Mouse (Mus musculus) T-helper 2 cell (primary cell): ENCODE data around the gene Coq8b.
"Not testable (repeated sequence)": the region's sequence is repeated elsewhere in the genome, so short reads cannot be mapped to it uniquely, and the experiment has no call there.

Source experiments
- in situ Hi-C: fragments of 300-600 bp; cut with MboI, MseI; formaldehyde crosslinking; loops from one replicate; pipeline ENCODE4 v1.15.1; 2025; ENCODE audit warnings: high pct_unique_total_duplicates

Coq8b gene

GRCm38 (mm10) chr7:27228281-27228821, 4.5 kb upstream of the Coq8b start, which contains the start of gene Itpkc:
Gene Itpkc (minus strand): TSS chr7:27228661.
- in situ Hi-C loops, result loop anchor here (5.0 kb wide), 1 partner anchor 36 kb away; no protein-coding TSS in a partner anchor

GRCm38 (mm10) chr7:27228865-27229264, 4.0 kb upstream of the Coq8b start:
- in situ Hi-C loops, result loop anchor here (5.0 kb wide), 1 partner anchor 37 kb away; no protein-coding TSS in a partner anchor

DNA sequence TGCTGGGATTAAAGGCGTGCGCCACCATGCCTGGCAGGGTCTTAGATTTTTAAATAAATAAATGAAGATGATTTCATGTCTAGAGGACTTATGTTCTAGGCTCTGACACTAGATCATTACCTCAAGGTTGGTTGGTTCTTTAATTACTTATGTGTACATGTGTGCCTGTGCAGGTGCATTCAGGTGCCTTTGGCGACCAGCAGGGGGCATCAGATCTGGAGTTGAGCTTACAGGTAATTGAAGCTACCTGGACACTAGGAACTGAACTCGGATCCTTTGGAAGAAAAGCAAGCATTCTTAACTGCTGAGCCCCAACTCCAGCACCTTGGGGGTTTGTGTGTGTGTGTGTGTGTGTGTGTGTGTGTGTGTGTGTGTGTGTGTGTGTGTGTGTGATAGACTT, 2.0 kb upstream of the Coq8b start:
- in situ Hi-C loops, result loop anchor here (10.0 kb wide), 1 partner anchor 56 kb away; the partner anchor contains the start of gene Rab4b

DNA sequence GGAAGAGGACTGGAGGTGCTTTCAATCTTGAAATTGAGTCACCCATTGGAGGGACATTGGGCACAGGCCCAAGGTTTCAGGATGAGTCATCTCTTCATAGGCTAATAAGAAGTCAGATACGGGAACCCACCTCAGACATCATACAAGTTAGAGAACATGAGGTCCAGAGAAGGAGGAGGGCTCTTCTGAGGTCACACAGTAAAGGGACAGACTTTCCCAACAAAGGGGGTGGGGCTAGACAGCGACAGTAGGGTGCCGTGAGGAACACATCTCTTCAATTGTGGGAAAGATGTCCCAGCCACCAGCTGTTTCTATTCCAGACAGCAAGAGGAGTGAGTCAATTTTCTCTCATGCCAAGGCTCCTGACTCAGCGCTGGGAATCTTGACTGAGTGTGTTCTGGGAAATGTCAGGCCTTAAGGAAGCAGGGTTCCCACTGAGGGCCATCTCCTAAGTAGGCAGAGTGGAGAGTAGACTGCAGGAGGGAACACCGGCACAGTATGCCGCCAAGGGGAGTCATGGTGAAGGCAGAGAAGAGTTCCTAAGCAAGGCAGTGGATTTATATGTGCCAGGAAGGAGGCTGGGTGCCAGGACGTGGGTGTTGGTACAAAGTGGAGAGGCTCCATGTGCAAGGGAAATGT, 1.0 kb upstream of the Coq8b start:
- in situ Hi-C loops, result loop anchor here (10.0 kb wide), 1 partner anchor 57 kb away; the partner anchor contains the start of gene Rab4b

DNA sequence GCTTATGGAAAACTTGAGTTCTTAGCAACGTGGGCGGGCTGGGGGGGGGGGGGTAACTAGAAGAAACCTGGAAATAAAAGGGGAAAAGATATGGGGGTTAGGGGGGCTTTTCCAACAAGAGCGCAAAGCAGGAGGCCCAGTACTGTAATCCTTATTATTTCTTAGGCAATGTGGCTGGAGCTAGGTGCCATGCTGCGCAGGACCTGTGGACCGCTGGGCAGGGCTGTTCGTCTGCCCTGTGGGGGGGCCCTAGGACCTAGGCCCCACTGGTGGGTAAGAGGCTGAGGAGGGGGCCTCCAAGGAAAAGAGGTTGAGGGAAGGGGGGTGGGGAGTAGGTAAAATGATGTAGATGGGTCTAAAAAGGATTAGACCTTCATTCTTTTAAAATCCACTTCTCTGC, 477 bp downstream of the Coq8b start:
- in situ Hi-C loops, result loop anchor here (10.0 kb wide), 1 partner anchor 58 kb away; the partner anchor contains the start of gene Rab4b

DNA sequence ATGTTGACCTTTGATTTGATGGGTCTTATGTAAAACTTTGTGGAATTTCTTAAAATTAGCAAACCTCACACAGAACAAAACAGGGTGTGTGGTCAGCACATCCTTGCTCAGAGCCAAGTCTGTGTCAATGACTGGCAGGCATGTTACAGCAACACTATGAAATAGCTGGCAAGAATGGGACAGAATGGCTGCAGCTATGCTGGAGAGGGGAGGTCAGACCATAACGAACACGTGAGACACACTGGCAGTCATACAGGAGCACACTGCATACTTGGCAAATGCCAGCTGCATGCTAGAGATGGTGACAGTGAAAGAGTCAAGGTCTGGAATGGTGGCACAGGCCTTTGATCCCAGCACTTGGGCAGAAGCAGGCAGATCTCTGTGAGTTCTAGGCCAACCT, 2.9 kb downstream of the Coq8b start:
- in situ Hi-C loops, result loop anchor here (10.0 kb wide), 1 partner anchor 61 kb away; the partner anchor contains the start of gene Rab4b

- in situ Hi-C loops, result loop anchor here (10.0 kb wide), 1 partner anchor 63 kb away; the partner anchor contains the start of gene Rab4b
Observed at GRCm38 (mm10) chr7:27237527-27237926, 4.7 kb downstream of the Coq8b start.

DNA sequence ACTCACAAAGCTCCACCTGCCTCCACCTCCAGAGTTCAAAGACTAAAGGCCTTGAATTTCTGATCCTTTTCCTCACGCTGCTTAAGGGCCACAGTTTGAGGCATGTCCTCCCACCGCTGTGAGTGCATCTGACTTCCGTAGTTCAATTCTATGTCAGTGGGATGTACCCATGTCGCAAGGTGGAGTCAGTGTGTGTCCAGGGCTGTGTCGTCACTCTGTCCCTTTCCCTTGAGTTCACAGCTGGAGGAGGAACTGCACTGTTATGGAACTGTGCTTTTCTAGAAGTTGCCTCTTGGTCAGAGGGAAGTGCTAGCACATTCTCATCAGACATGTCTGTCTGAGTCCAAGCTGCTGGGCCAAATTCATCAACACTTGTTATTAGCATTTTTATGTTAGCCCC, 5.7 kb downstream of the Coq8b start:
- in situ Hi-C loops, result loop anchor here (10.0 kb wide), 1 partner anchor 64 kb away; the partner anchor contains the start of gene Rab4b

DNA sequence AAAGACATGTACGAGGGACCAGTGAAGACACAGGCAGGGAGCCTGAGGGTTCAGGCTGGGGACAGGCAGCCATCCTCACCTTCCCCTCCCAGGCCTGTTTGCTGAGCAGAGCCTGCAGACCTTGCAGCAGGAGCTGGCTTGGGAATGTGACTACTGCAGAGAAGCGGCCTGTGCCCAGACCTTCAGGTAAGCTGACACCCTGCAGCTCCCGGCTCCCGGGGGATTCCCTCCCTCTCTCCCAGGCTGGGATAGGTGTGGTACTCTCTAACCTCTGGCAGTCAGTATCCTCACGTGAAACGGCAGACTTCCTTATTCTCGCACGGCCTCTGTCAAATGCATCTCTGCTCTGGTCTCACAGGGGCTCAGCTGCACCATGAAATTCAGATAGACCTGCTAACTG, 10.4 kb downstream of the Coq8b start:
- in situ Hi-C loops, result no loop called here

DNA sequence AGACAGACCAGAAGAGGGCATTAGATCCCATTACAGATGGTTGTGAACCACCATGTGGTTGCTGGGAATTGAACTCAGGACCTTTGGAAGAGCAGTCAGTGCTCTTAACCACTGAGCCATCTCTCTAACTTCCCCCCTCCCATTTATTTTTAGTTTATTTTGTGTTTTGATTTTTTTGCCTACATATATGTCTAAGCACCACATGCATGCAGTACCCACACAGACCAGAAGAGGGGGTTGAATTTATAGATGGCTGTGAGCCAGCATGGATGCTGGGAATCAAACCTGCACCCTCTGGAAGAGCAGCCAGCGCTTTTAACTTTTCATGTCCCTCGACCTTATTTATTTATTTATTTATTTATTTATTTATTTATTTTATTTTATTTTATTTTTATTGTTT, 11.3 kb downstream of the Coq8b start:
- in situ Hi-C loops, result not testable (repeated sequence)

DNA sequence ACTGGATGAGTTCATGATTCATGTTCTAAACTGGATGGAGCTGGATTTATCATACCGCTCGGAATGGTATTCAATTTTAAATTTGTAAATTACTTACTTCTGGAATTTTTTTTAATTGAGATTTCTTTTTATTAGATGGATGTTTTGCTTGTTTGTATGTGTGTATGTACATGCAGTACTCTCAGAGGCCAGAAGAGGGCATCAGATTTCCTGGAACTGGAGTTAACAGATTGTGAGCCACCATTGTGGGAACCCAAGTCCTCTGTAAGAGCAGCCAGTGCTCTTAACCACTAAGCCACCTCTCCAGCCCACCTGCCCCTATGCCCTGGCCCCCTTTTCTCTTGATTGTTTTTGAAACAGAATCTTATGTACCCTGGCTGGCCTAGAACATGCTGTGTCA, 16.3 kb downstream of the Coq8b start:
- in situ Hi-C loops, result no loop called here

GRCm38 (mm10) chr7:27249928-27250327, 17.1 kb downstream of the Coq8b start:
- in situ Hi-C loops, result no loop called here

GRCm38 (mm10) chr7:27251946-27252345, 19.1 kb downstream of the Coq8b start:
- in situ Hi-C loops, result no loop called here

DNA sequence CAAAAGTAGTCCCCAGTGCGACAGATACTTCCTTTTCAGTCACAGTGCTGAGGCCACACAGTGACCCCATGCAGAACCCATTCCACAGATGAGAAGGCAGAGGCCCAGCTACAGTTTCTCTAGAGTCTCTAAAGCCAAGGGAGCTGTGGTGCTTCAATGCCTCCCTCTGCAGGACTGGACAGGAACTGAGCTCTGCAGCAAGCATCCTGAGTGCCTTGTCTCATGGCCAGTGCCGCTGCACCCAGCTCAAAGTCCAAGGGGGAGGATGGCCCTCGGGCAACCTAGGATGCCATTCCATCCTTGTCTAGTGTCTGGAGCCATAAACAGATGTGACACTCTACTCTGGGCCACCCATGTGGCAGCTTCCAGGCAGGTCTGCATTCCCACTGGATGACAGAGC, 22.9 kb downstream of the Coq8b start:
- in situ Hi-C loops, result loop anchor here (5.0 kb wide), 1 partner anchor 98 kb away; no protein-coding TSS in a partner anchor

DNA sequence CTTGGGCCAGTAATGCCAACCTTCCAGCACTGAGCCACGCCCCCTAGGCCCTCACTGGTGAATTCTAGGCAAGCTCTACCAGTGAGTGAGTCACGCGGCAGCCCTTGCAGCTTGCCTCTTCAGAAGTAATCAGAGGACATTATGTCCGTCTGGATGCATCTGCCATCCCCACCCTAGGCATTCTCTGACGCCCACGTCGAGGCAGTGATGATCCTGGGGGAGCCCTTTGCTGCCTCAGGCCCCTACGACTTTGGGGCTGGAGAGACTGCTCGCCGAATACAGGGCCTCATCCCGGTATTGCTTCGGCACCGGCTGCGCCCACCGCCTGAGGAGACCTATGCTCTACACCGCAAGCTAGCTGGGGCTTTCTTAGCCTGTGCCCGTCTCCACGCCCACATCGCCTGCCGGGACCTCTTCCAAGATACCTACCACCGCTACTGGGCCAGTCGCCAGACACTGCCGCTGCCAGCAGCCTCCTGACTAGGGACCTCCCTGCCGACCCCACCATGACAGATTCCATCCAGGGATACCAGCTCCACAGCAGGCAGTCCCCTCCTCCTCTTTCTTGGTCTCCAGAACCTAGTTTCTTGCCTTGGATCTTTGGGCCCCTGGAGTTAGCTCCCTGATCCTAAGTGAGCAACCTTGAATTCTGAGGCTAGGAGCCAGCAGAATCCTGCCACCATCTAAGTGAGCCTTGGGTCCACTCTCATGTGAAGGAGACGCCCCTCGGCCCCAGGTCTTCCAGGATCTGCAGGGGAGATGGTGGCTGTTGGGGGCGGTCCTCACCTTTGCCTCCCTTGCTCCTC, 24.4 kb downstream of the Coq8b start:
- in situ Hi-C loops, result loop anchor here (5.0 kb wide), 1 partner anchor 100 kb away; no protein-coding TSS in a partner anchor

DNA sequence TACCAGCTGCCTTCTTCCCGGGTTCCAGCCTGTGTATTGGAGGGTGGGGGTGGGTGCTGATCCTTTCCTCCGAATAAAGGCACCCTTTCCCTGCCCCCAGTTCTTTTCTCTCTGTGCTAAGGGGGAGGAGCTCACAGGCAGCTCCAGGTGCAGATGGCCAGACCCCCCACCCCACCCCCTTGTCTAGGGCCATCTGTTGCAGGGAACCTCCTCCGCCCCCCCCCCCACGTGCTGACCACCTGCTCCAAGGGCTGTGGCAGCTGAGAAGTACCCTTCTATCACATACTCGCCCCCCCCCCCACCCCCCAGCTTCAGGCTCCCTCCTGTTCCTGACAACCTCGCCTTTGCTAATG, 25.0 kb downstream of the Coq8b start:
- in situ Hi-C loops, result loop anchor here (5.0 kb wide), 1 partner anchor 101 kb away; no protein-coding TSS in a partner anchor

DNA sequence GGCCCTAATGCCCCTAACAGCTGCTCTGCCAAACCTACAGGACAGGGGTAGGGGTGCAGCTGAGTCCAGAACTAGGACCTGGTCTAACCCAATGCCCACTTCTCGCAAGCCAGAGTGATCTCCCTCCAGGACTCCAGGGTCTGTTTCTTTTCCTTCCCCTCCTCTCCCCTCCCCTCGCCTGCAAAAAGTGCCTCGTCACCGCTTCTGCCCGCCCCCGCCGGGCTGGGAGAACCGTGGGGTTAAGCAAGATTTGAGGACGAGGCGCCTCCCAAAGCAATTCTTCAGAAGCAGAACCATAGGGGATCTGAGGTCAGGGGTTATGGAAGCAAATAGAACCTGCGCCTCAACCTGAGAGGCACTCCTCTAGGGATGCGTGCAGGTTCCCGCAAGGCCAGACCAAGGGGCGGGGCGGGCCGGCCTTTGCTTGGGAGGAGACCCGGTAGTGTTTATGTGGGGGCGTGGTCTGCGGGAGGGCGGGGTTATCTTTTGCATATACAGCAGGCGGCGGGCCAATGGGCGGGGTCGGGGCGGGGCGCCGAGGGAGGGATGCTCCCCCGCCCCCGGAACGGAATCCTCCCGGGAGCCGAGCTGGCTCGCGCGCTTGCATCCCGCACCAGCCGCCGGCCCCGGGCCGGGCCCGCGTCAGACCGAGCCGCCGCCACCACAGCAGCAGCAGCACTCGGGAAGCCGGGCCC, 25.5 kb downstream of the Coq8b start, which contains the start of gene Numbl:
Numbl (plus strand) TSS at position 229 of the 695 bp plus-strand sequence.
- in situ Hi-C loops, result loop anchor here (5.0 kb wide), 1 partner anchor 101 kb away; no protein-coding TSS in a partner anchor

GRCm38 (mm10) chr7:27259271-27259721, 26.5 kb downstream of the Coq8b start:
- in situ Hi-C loops, result loop anchor here (5.0 kb wide), 1 partner anchor 102 kb away; no protein-coding TSS in a partner anchor

DNA sequence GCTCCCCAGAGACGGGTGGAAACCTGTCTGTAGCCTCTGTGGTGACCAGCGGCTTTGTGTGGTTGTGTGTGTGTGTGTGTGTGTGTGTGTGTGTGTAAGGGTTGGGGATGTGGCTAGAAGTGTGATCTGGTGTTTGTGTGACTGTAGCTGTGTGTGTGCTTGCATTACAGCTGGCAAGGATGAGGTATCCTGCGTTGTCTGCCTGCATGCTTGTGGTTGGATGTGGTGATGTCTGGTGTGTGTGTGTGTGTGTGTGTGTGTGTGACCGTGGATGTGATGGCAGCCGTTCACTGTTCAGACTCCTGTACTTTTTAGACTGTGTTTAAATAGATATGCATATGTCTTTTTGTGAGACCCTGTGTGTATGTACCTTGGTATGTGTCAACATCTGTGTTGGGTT, 26.9 kb downstream of the Coq8b start:
- in situ Hi-C loops, result loop anchor here (5.0 kb wide), 1 partner anchor 102 kb away; no protein-coding TSS in a partner anchor

DNA sequence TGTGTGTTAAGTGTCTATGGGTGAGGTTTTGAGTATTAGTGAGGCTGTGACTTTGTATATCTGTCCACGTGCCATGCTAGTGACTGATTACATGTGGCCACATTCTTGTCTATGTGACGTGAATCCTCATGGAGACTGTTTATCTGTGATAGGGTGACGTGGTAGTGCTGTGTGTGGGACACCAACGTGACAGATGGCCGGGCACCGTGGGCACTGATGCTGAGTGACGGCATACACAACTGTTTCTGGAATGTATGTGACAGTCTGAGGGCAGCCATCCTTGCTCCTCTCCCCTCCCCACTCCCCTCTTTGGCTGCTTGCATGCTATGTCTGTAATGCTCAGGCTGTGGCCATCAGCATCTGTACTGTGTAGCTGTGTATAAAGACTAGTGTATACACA, 28.0 kb downstream of the Coq8b start:
- in situ Hi-C loops, result no loop called here

DNA sequence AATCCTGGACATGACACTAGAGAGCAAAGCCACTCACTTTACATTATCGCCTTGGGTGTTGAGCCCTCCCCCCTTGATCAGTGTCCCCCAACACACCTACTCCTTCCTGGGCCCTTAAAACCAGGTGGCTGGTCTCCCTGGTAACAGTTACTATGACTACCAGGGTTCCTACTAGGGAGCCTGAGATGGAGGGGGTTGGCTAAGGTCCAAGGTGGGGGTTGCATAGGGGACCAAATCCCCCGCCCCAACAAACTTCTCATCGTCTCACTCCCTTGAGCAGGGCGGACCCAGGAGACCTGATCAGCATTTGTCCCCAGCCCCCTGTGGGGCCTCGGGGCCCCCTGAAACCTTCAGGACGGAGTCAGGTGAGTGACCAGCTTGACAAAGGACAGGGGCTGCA, 29.1 kb downstream of the Coq8b start:
- in situ Hi-C loops, result no loop called here
